Mouse (Mus musculus): Measurements from ENCODE around the gene Tars.

GRCm38 (mm10) chr15:11411846-11412245 lies 12.4 kb upstream of the Tars start:
- TF ChIP-seq HCFC1 (IDR thresholded peaks at IDR 0.05; ENCODE audit: borderline replicate concordance, insufficient read depth, low read length) (no peak), ZNF384 (IDR thresholded peaks at IDR 0.05; ENCODE audit: low read depth, low read length) (no peak), CHD2 (IDR thresholded peaks at IDR 0.05; ENCODE audit: low read depth, low read length) (no peak)
